Mouse (Mus musculus): Measurements from ENCODE around the gene Prkn.

The Prkn gene

DNA sequence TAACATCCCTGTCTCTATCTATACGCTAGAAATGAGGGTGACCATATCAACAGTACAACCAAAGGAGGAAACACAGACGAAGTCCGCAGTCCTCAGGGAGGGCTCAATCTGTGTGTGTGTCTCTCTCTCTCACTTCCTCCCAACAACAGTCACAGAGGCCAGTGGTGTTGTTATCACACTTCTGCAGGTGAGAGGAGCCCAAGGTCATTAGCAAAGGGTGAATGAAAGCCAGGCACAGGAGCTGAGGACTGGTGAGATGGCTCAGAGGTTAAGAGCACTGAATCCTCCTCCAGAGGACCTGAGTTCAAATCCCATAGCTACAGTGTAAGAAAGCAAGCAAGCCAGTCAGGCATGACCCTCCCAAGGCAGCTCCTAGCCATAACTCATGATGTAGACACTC is 1199.7 kb downstream of the Prkn start:
- no peak for DNase-seq (ENCODE audit: low spot score in 2 of 2)

DNA sequence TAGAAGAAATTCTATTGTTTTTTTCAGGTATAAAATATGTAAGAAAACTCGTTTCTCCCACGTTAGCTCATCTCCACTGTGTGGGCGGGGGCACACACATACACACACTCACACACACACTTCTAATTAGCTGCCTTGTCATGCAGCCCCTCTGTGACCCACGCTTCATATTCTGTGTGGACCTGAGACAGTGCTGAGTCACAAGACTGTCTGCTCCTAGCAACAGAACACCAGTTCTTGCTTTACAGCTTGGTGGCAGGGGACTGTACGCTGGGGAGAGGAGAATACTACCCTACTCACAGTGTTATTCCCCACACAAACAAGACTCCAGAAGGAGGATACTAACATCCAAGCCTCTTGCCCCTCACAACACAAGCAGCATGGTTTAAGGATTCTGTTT is 1200.4 kb downstream of the Prkn start:
- DNase-seq (ENCODE audit: low spot score in 2 of 2) = no peak

DNA sequence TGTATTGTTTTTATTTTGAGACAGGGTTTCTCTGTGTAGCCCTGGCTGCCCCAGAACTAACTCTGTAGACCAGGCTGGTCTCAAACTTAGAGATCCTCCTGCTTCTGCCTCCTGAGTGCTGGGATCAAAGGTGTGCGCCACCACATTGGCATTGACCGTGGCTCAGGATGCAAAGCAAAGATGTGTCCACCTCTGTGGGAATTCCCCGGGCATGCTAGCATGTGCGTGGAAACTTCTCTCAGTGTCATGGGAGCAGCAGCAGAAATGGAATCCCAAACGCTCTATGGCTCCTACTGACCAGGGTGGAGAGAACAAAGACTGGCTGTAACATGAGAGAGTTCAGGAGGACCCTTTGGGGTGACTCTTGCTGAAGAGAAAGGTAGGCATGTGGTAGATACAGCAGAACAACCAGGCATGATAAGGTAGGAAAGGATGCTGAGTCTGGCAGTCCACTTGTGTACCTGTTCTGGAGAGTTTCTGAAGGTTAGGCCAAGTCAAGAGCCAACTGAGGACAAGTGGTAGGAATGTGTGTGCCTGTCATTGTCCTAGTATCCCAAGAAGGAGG is 1201.0 kb downstream of the Prkn start:
- DNase-seq (ENCODE audit: low spot score in 2 of 2) = no peak

DNA sequence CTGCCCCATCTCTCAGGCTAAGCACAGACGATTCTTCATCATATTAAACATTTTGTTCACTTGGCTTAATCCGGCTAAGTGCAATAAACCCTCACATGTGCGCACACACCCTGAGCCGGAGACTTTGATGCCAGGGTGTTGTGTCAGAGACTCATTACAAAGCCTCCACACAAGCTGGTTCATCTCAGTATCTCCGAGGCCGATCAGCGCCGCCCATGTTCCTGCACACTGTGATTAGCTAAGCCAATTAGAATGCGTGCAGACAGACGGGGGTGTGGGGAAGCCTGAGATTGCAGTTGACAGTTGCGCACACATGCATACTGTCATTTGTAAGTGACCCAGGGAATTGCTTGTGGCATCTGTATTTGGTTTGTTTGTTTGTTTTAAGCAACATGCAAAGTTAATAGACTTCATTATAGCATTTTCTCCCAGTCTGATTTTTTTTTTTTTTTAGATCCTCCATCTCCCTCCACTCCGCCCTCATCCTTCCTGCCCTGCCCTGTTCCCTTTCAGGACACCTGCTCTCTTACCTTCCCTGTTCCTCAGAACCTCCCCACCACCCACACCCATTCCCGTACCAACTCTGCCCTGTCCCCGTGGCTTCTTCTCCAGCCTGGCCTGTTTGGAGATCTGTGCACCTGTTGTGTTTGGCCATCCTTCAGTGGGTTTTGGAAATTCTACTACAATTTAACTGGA is 1202.5 kb downstream of the Prkn start:
- no peak for DNase-seq (ENCODE audit: low spot score in 2 of 2)

DNA sequence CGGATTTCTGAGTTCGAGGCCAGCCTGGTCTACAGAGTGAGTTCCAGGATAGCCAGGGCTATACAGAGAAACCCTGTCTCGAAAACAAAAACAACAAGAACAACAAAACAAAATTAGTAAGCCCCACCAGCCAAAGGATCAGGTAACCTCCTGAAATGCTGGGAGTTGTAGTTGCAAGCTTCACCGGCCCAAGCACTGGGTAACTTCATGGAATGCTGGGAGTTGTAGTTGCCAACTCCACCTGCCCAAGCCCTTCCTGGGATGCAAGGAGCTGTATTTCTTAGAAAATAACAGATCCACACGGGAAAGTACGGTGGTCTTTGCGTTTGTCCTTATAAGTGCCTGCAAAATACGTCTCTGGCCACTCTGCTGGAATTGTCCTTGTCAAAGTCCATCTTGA is 1204.0 kb downstream of the Prkn start:
- DNase-seq (ENCODE audit: low spot score in 2 of 2) = no peak

DNA sequence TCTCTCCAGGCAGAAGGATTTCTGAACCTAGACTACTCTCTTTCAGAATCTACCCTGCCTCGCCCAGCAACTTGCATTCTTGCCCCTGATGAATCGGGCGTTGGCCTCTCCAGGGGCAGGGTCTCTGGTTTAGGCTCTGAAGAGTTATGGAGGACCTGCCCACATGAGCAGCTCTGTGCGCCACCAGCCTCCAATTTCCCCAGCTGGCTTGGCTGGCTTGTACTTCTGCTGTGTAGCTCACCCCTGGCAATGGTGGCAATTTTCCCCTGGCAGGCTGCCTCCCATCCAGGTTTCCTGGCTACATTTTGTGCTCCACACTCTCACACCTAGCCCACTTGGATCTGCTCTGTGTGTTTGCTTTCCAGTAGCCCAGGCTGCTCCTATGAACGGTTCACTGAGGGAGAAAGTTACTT is 1205.7 kb downstream of the Prkn start:
- no peak for DNase-seq (ENCODE audit: low spot score in 2 of 2)

DNA sequence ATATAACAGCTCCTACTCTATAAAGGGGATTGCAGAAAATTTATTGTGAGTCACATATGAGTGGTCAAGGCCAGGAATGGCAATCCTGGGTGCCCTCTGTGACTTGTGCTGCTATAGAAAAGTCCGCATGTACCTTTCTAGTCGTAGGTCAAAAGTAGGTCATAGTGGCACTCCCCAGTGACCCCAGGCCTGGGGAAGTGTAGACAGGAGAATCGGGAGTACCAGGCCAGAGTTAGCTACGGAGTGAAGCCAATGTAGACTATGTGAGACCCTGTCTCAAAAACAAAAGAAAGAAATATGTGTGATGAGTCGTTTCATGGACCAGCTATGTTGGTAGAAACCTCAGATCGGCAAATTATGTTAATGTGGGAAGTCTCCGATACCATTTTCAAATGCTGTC is 1206.8 kb downstream of the Prkn start:
- no peak for DNase-seq (ENCODE audit: low spot score in 2 of 2)

DNA sequence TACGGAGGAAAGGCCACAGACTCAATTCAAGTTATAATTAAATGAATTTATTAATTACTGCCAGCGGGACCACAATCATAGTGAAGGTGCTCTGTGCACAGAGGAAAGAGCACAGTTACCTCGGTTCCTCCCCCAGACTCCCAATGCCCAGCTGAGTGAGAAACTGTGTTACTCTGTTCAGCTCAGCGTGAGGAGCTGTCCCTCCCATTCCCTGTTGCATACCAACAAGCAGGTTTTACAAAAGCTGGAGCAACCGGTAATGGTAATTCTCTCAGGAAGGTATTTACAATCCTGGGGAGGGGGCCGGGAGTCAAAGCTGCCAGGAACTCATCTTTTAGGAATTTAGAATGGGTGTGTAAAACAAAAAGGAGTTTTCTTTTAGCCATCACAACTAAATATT is 1207.3 kb downstream of the Prkn start:
- no peak for DNase-seq (ENCODE audit: low spot score in 2 of 2)

DNA sequence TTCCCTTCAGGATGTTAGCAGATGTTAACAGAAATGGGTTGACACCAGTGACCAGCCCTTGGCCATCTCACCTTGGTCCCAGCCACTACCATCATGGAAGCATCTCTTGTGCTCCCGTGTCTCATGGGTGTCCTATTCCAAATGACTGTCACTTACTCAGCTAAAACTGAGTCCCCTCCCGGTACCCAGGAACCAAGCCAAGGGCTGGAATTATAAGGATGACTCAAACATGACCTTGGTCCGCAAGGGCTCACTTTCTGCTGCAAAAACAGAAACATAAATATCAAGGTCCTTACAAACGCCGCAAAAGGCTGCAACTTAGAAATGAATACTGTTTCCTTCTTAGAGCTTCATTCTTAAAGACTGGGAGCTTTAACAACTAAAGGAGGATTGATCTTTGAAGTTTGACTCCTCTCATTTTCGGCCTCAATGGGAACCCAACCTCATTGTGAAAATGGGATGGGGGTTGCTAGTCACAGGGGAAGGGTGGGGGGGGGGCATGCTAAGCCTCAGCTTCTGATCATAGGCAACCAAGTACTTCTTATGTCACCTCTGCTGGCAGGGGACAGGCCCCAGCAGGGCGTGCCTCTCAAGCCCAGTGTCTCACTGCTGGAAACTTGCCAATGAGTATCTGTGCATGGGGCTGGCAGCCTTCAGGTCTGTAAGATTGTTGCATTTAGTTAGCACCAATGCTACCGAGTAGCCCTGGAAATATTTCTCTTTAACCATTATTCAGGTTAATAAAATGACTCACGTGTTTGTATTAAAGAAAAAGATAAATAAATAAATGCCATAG is 1208.7 kb downstream of the Prkn start:
- DNase-seq (ENCODE audit: low spot score in 2 of 2) = no peak

DNA sequence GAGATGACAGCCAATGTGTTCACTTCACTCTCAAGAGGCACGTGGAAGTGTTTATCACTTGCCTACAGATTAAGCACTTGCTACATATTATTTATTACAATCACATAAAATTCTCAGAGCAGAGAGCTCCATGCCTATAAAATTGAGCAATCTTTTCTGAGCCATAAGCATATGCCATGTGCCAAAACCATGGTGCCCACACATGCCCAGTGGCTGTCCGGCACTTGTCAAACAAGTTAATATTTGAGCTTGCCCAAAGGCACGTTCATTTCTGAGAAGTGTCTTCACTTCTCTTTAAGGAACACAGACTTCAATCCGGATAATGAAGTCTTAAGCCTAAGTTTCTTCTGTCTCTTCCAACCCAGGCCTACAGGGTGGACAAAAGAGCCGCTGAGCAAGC is 1210.1 kb downstream of the Prkn start:
- no peak for DNase-seq (ENCODE audit: low spot score in 2 of 2)

DNA sequence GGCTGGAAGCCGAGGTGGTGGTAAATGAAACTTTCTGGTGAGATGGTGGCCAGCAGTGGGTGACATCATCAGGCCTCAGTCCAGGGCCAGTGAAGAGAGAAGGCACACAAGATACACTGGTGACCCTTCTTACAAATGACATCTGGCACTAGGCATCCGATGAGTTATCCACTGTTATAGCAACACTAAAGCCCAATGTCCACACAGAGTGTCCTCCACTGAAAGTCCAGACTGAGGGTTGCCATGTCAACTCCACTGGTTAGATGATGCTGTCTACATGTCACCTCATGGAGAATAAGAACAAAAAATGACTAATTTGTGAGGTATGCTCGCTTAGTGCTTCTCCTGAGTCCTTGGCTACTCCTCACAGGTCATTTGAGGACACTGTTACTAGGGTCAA is 1210.8 kb downstream of the Prkn start:
- no peak for DNase-seq (ENCODE audit: low spot score in 2 of 2)

DNA sequence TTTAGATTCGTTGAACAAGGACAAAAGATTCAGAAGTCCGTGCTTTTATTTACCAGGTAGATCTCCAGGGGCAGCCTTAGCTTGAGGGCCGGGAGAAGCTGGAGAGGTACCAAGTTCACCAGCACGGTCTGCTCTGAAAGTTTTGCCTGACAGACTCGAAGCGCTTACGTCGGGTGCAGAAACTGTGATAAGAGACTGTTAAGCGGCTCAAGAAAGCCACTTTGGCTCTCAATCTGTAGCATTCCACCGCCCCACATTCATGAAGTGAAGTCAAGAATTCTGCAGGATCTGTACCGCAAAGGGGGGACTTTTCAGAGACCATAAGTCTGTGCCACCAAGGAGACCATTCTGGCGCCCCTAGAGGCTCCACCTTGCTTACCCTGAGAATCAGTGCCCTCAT is 1212.5 kb downstream of the Prkn start:
- no peak for DNase-seq (ENCODE audit: low spot score in 2 of 2)

DNA sequence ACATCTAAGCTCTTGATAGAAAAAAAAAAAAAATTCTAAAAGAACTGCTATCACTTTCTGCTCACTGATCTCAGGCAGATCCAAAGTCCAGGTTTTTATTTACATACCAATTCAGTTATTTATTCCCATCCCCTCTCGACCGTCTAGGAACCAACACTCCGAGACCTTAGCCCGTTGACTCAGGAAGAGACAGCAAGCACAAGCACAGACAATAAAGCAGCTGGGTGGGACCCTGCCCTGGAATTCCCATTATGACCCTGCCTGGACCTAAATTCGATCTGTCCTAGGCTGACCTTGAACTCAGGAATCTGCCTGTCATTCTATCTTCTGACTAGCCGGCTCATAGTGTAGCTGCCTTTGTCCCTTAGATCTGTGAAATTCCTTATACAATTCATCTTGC is 1218.9 kb downstream of the Prkn start:
- no peak for DNase-seq (ENCODE audit: low spot score in 2 of 2)

DNA sequence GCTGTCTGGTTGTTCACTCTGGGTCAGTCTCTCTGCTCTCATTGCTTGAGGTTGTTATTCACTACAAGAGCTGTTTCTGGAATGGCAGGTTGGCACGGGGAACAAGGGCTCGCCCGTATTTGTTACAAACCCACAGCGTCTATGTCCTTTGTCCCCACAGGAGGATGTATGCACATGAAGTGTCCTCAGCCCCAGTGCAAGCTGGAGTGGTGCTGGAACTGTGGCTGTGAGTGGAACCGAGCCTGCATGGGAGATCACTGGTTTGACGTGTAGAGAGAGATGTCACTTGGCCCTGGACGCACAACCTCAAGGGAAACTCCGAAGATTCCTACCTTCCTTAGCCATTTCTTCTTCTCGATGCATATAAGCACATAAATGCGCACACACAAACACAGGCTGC is 1221.2 kb downstream of the Prkn start:
- no peak for DNase-seq (ENCODE audit: low spot score in 2 of 2)

DNA sequence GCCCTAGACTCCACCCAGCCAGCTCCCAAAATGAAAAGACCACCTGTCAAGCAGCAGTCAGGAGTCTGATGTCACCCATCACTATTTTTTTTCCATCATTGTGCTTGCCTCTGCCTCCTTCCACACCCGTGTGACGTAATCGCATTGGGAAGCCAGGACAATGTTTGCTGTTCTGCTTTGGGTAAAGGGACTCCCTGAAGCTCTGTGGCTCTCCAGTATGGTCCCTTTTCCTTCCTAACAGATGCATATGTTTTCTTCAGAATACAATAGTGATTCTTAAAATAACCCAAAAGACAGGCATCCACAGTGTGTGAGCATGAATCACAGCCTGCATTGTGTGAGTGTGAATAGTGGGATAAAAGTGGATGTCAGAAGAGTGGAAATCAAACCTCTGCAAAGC is 1222.7 kb downstream of the Prkn start:
- DNase-seq (ENCODE audit: low spot score in 2 of 2) = no peak

DNA sequence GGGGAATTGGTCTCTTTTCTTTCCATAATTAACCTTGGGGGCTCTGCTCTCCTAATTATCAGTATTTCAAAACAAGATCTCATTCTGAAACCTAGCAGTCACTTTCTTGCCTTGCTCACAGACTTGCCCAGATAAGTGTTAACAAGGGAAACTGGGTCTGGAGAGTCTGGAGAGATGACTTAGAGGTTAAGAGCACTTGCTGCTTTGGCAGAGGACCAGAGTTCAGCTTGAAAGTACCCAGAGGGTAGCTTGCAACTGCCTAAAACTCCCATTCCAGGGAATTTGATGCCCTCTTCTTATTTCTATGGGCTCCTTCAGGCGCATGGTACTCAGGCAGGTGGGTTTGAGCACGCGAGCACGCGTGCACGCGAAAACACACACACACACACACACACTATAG is 1223.3 kb downstream of the Prkn start:
- DNase-seq (ENCODE audit: low spot score in 2 of 2) = no peak

DNA sequence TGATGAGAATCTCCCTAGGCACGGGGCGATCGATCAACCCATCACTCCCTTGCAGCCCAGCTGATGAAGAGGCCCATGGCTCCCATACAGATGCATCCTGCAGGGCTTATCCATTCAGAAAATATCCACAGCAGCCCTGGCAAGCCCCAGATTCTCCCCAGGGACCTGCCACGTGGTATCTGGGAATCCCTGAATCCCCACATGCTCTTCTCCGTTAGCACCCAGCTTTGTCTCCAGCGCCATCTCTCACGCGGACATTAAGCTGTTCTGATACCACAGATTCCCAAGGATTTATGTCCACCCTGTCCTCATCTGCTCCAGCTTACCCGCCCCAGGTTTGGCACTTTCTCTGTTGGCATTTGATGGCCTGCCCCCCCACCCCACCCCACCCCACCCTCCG is 1225.9 kb downstream of the Prkn start:
- no peak for DNase-seq (ENCODE audit: low spot score in 2 of 2)

DNA sequence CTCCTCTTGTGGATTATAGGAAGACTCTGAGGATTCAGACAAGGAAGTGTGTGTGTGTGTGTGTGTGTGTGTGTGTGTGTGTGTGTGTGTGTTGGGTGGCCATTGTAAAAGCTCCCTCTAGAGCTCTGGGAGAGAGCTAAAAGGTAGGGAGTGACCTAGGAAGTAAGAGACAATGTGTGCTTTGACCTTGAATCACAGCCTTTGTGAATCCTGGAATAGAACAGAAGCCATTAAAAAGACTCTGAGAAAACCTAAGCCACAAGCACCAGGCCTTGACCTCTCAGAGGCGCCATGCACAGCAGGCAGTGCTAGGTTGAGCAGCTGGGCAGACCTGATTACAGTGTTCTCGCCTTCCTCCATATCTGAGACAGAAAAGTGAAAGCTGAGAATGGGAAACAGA is 1236.6 kb downstream of the Prkn start:
- DNase-seq (ENCODE audit: low spot score in 2 of 2) = no peak

DNA sequence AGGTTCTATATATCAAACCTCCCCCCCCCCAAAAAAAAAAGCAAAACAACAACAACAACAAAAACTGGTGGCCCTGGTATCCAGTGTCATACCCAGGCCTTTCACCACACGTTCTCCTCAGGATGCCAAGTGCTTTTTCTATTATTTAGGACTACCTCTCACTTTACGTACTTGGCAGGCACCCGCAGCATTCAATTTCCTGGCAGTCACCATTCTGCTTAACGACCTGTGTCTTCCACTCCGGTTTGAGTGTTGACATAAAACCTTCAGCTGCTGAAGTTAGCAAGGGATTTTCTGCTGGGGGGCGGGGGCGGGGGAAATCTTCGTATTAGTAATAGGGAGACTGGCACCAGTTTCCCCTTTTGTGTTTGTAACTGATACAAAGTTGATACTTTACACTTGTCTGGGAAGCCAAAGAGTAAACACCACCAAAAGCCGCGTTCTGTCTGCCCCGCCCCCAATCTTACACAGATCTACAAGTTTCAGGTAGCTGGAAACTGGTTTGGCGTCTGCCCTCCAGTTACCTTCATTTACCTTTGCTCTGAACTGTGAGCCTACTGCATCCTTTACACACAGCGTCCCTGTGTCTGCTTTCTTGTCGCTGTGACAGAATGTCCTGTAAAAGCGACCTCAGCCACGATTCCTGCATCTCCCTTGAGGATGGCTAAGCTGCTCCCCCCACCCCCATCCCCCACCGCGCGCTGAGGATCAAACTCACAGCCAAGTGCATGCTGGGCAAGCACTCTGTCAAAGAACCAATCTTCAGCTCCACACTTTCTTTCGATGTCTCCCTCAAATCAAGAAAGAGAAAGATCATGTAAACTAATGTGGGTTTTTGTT is 1240.7 kb downstream of the Prkn start:
- DNase-seq (ENCODE audit: low spot score in 2 of 2) = no peak

DNA sequence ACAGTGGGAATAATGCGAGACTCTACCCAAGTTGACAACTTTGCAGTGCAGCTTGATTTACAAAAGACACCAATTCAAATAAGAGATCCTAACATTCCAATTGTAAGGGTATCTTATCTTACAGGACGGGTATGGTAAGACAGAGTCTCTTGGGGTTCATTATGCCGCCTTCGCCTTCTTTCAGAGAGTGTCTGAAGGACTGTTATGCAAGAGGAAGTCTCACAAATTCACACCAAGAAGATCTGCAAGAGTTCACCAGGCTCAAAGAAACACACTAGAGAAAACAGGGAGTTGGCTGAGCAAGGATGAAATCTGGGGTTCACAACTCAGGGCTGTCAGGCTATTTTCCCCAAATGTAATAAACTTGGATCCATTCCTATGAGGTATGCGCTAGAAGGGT is 1242.0 kb downstream of the Prkn start:
- no peak for DNase-seq (ENCODE audit: low spot score in 2 of 2)

DNA sequence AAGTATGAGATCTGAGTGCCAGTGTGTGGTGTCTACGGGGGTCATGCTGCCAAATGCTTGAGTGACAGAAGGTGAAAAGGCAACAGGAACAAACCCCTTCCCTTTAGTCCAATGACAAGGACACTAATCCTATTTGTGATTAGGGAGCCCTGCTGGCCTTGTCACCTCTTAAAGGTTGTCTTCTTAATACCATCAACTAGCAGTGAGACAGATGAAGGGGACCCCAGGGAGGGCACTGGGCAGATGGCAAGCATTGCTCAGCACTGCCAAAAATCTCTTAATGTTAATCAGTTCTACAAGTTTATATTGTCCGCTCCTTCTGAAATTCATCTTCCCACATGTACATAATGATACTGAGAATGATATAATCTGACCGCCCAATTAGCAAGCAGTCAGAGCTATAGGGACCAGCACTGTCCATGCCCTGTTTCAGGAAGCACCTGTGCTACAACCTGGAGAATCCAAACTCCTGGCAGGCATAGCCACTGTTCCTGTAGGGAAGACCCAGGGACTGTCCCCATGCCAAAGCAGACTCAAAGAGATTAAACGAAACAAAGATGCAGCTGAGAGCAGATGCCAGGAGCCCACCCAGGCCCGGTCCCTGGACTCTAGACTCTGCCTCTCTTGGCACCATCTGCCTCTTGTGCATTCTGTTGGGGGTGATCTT is 1250.2 kb downstream of the Prkn start:
- no peak for DNase-seq (ENCODE audit: low spot score in 2 of 2)
